Mouse (Mus musculus) heart, adult 9 months (tissue): Measurements from ENCODE around the gene Amy1.
A peak's percentile ranks its signal among the peaks of the same experiment; 100 is the strongest.
"Not testable (repeated sequence)": the region's sequence is repeated elsewhere in the genome, so short reads cannot be mapped to it uniquely, and the experiment has no call there.

Experiments
- DNase-seq, 2 experiments: peaks; one replicate each; pipeline ENCODE4 v3.0.0; 2022; ENCODE audit warnings: low spot score in 2 of 2

Gene Amy1

GRCm38 (mm10) chr3:113606599-113606998, at the start of gene Amy1:
Amy1 (minus strand) TSS chr3:113606699.
- DNase-seq = no peak

GRCm38 (mm10) chr3:113654335-113654734, 47.8 kb upstream of the Amy1 start:
- no peak for DNase-seq

DNA sequence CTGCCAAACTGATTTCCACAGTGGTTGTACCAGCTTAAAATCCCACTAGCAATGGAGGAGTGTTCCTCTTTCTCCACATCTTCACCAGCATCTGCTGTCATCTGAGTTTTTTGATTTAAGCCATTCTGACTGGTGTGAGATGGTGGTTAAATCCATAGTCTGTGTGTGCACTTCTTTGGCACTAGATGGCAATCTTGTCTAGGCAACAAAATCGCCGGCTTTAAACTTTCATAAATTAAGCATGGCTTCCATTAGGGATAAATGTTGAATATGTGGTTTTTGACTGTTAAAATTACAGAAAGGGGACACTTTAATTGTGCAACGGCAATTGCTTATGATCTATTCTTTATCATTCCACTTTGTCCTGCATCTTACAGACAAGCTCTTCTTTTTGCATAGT, 44.9 kb upstream of the Amy1 start:
- not testable (repeated sequence) for DNase-seq

GRCm38 (mm10) chr3:113639545-113639944, 33.0 kb upstream of the Amy1 start:
- DNase-seq = no peak

DNA sequence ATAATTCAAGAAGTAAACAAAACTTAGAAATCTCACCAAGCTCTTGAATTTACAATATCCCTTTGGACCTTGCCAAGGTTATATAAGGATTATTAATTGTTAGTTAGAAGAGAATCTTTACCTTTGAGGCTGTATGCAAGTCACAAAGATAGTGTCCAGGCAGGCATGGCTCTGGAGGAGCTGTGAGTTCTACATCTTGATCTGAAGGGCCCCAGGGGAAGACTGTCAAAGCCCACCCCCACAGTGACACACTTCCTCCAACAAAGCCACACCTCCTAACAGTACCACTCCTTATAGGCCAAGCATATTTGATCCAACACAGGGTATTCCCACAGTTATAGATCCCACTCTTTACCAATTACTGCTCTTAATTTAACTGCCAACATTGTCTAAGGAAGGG, 27.7 kb upstream of the Amy1 start:
- DNase-seq = no peak

GRCm38 (mm10) chr3:113631611-113632010, 25.1 kb upstream of the Amy1 start:
- DNase-seq = no peak

GRCm38 (mm10) chr3:113630564-113630963, 24.1 kb upstream of the Amy1 start:
- DNase-seq = no peak

- DNase-seq = peak; percentile 92 to 95
Observed at GRCm38 (mm10) chr3:113629606-113630359, 23.3 kb upstream of the Amy1 start, which contains the start of gene Rnpc3. Rnpc3 (minus strand) TSS chr3:113630149.

GRCm38 (mm10) chr3:113590844-113591243, 15.7 kb downstream of the Amy1 start:
- no peak for DNase-seq

DNA sequence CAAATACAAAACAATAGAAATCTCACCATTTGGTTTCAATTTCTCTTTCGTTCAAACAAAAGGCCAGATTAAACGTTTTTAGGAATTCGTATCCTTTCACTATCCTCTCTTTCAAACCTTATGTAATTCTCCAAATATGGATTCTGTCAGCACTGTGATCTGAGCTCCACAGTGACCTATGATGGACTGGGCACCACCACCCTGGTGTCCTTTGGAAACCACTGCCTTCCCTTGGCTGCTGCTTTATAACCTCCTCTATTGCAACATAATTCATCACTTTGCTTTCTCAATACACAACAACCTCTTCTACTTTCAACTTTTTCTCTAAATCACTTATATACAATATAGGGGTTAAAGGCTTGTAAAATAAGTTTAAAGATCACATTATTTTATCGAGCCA, 31.9 kb downstream of the Amy1 start:
- no peak for DNase-seq

GRCm38 (mm10) chr3:113574138-113574537, 32.4 kb downstream of the Amy1 start:
- no peak for DNase-seq

DNA sequence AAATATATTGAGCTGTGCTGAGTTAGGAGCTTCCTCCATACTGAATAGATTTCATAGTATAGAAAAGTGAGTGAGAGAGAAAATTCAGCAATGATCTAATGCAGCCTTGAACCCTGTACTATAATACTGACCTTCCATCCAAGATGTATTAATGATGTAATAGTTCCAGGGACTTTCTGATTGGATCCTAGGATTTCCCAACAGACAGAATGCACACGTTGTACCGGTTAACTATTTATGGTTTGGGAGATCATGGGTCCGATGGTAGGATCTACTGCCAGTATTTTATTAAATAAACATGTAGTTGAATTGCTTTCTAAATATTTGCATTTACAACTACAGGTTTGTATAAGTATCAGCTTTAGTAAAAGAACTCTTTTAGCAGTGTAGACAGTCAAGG, 34.3 kb downstream of the Amy1 start:
- DNase-seq = no peak

GRCm38 (mm10) chr3:113539692-113540091, 66.8 kb downstream of the Amy1 start:
- no peak for DNase-seq

GRCm38 (mm10) chr3:113532328-113532727, 74.2 kb downstream of the Amy1 start, which contains the start of gene Amy2a1:
Amy2a1 (minus strand) TSS chr3:113532428.
- DNase-seq = not testable (repeated sequence)
